Mouse (Mus musculus) megakaryocyte, embryonic 14.5 days (primary cell): Measurements from ENCODE around the gene Clip2. TPM values are rescaled to one million over a fixed set of nuclear protein-coding genes. Genes with fewer than 3 reads are reported as not detected.

Experiments used
- H3K27me3 ChIP-seq: replicated peaks from 2 replicates; pipeline ENCODE3; 2012; ENCODE audit warnings: inconsistent platforms
- H3K36me3 ChIP-seq: replicated peaks from 2 replicates; pipeline ENCODE3; 2012; ENCODE audit warnings: low read length, inconsistent platforms, mixed read lengths
- H3K4me1 ChIP-seq: 2 replicates; pipeline ENCODE4 v1.6.1; 2012; ENCODE audit warnings: inconsistent platforms
- H3K4me3 ChIP-seq: replicated peaks from 2 replicates; pipeline ENCODE3; 2012; ENCODE audit warnings: moderate library complexity, mild to moderate bottlenecking, inconsistent platforms
- H3K9me3 ChIP-seq: 2 replicates; pipeline ENCODE4 v1.6.1; 2012; ENCODE audit warnings: inconsistent platforms
- FLI1 ChIP-seq: IDR thresholded peaks from 2 replicates; pipeline ENCODE4 v1.6.1; 2012; ENCODE audit warnings: low read length, inconsistent platforms, mixed read lengths
- GATA1 ChIP-seq: IDR thresholded peaks from 3 replicates; pipeline ENCODE4 v1.6.1; 2012; ENCODE audit warnings: mixed read lengths, low read length, inconsistent platforms, borderline replicate concordance
- polyA plus RNA-seq: library from polyadenylated mRNA; stranded (reverse); fragments of >175 nt; gene quantifications from 2 replicates; pipeline ENCODE4 v1.2.3, GENCODE M21; 2012; ENCODE audit warnings: low replicate concordance; ENCODE audit not compliant: insufficient read depth

Gene Clip2
- polyA plus RNA-seq = 32.0 and 86.2 TPM in 2 replicates

DNA sequence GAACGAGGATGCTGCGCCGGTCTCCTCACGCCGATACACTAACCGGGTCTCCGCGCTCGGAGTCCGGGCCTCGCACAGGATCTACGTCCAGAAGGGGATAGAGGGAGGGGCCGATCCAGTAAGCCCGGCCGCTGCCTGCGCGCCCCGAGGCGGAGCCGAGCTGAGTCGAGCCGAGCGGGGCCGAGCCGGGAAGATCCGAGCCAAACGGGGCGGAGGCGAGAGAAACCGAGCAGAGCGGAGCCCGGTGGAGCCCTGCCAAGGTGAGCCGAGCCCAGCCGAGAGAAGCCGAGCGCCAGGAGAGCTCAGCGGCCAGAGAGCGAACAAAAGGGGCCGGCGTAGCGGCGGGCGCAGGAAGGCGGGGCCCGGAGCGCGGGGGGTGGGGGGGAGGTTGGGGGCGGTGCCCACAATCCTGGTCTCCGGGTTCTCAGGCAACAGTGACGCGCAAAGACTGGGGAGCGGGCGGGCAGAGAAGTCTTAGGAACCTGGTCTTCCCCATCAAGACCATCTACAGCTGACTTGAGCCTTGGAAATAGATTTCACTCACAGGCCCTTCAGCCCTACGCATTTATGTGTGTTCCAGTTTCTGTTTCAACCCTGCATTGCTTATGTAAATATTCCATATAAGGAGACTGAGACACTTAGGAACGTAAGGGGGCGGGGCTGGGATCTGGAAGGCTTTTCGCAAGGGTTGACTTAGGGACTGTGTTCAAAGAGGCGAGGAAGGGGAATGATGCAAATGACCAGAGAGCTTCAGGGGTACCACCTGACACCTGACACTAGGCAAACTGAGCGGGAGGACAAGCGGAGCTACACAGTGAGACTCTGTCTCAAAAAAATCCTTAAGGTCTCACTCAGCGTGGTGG is at the start of gene Clip2:
TSS of gene Clip2 (minus strand) at position 325 of the 863 bp plus-strand sequence.
- Histone ChIP-seq H3K36me3 (peaks cover 2% of the 10 kb centered on the region), H3K4me1 (peaks cover 80% of the 10 kb centered on the region), H3K4me3 (peak within 1 kb of the TSS; percentile 98), H3K27me3 (no peaks in the 10 kb centered on the region), H3K9me3 (no peaks in the 10 kb centered on the region)
- no peak for TF ChIP-seq FLI1
- no peak for TF ChIP-seq GATA1

DNA sequence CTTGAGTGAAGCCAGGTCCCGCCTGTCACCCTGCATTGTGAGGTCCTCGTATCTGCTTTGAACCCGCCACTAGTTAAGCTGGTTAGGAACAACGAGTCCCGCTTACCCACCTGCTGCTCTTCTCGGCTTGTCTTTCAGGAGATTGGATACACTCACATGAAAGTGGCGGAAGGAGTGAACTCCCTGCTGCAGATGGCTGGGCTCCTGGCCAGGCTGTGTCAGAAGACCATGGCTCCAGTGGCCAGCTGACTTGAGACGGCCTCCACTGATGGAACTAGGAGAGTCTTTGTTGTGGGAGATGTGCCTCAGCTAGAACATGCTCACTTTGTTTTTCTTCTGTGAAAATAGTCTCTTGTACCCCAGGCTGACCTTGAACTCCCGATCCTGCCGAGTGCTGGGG is 45.5 kb upstream of the Clip2 start:
- no peaks in the 10 kb centered on the region for H3K9me3 ChIP-seq
- no peak for TF ChIP-seq GATA1
- TF ChIP-seq FLI1 = no peak
- no peak overlapping the region for H3K4me3 ChIP-seq
- peaks cover 40% of the 10 kb centered on the region for H3K4me1 ChIP-seq
- H3K27me3 ChIP-seq = no peaks in the 10 kb centered on the region
- H3K36me3 ChIP-seq = peaks cover 95% of the 10 kb centered on the region

DNA sequence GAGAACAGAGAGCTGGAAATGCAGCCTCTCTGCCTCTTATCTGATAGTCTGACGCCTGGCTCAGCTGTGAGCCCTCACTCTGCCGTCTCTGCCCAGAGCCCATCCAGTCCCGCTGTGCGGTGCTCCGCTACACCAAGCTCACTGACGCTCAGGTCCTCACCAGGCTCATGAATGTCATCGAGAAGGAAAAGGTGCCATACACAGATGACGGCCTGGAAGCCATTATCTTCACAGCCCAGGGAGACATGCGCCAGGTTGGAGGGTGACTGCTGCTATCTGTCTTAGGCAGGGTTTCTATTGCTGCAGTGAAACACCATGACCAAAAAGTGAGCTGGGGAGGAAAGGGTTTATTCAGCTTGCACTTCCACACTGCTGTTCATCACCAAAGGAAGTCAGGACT is 40.9 kb upstream of the Clip2 start:
- Histone ChIP-seq H3K9me3 (no peaks in the 10 kb centered on the region), H3K4me3 (no peak overlapping the region), H3K36me3 (peaks cover 93% of the 10 kb centered on the region), H3K4me1 (peaks cover 76% of the 10 kb centered on the region), H3K27me3 (no peaks in the 10 kb centered on the region)
- no peak for TF ChIP-seq FLI1

DNA sequence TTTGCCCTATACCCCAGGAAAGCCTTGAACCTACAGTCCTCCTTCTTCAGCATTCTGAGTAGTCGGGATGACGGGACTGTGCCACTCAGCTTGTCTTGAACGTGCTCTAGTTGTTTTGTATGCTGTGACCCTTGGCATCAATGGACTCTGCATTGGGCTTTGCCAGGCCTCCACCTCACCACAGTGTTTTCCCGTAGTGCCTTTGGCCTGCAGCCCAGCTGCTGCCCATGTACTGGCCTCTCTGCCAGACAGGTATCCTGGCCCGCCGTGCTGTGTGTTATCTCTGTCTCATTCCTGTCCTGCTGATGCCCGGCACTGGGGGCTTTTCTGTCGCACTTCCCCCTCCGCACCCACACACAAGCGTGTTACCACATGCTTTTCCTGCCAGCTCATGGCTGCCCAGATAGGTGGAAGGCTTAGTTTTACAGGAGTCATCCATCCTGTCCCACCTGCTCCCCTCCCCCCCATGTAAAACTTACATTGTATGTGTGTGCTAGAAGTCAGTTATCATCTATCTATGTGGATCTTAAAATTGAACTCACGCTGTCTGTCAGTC is 39.9 kb upstream of the Clip2 start:
- H3K4me1 ChIP-seq = peaks cover 77% of the 10 kb centered on the region
- H3K36me3 ChIP-seq = peaks cover 86% of the 10 kb centered on the region
- H3K9me3 ChIP-seq = no peaks in the 10 kb centered on the region
- H3K4me3 ChIP-seq = no peak overlapping the region
- no peaks in the 10 kb centered on the region for H3K27me3 ChIP-seq
- TF ChIP-seq FLI1 = no peak
- no peak for TF ChIP-seq GATA1

DNA sequence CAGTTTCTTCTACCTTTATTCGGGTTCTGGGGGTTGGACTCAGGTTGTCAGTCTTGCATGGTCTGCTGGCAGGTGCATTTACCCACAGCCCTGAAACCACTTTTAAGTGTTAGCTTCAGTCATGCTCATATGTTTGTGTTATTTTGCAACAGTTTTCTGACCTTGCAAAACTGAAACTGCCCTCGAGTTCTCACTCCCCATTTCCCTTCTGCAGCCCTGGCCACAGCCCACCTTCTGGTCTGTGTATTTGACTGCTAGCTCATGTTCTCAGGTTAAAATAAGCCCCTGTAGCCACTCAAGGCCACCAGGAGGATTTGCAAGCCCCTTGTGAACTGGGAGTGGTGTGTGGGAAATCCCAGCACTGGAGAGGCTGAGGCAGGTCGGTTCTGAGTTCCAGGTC is 37.7 kb upstream of the Clip2 start:
- H3K9me3 ChIP-seq = no peaks in the 10 kb centered on the region
- no peak for TF ChIP-seq GATA1
- no peak for TF ChIP-seq FLI1
- peaks cover 76% of the 10 kb centered on the region for H3K4me1 ChIP-seq
- no peak overlapping the region for H3K4me3 ChIP-seq
- no peaks in the 10 kb centered on the region for H3K27me3 ChIP-seq
- peaks cover 85% of the 10 kb centered on the region for H3K36me3 ChIP-seq

GRCm38 (mm10) chr5:134584798-134585197 is 32.6 kb upstream of the Clip2 start:
- Histone ChIP-seq H3K9me3 (no peaks in the 10 kb centered on the region), H3K27me3 (no peaks in the 10 kb centered on the region), H3K4me3 (peak overlapping the region; percentile 99), H3K36me3 (peaks cover 36% of the 10 kb centered on the region), H3K4me1 (peaks cover 71% of the 10 kb centered on the region)
- TF ChIP-seq FLI1 = no peak
- no peak for TF ChIP-seq GATA1

- Histone ChIP-seq H3K4me1 (peaks cover 61% of the 10 kb centered on the region), H3K9me3 (no peaks in the 10 kb centered on the region), H3K4me3 (peak overlapping the region; percentile 99), H3K27me3 (no peaks in the 10 kb centered on the region), H3K36me3 (peaks cover 29% of the 10 kb centered on the region)
- no peak for TF ChIP-seq FLI1
- TF ChIP-seq GATA1 = no peak
These were observed 31.6 kb upstream of the Clip2 start for GRCm38 (mm10) chr5:134583884-134584213.

- H3K4me1 ChIP-seq = peaks cover 55% of the 10 kb centered on the region
- no peaks in the 10 kb centered on the region for H3K27me3 ChIP-seq
- TF ChIP-seq FLI1 = no peak
- no peak for TF ChIP-seq GATA1
- H3K9me3 ChIP-seq = no peaks in the 10 kb centered on the region
- H3K36me3 ChIP-seq = peaks cover 24% of the 10 kb centered on the region
- peak overlapping the region; percentile 99 for H3K4me3 ChIP-seq
These were observed 31.0 kb upstream of the Clip2 start for GRCm38 (mm10) chr5:134583006-134583883.

GRCm38 (mm10) chr5:134582221-134582907 is 30.1 kb upstream of the Clip2 start:
- H3K36me3 ChIP-seq = peaks cover 23% of the 10 kb centered on the region
- H3K27me3 ChIP-seq = no peaks in the 10 kb centered on the region
- H3K4me1 ChIP-seq = peaks cover 54% of the 10 kb centered on the region
- peak overlapping the region; percentile 99 for H3K4me3 ChIP-seq
- H3K9me3 ChIP-seq = no peaks in the 10 kb centered on the region
- TF ChIP-seq GATA1 = no peak
- TF ChIP-seq FLI1 = peak; percentile 89; the same call in 1 of the 2 replicates
